Mouse (Mus musculus) ES-Bruce4 (cell line): Measurements from ENCODE around the gene Antxr1. TPM values are rescaled to one million over a fixed set of nuclear protein-coding genes. Genes with fewer than 3 reads are reported as not detected.

ENCODE experiments used
- H3K27ac ChIP-seq: 2 replicates; pipeline ENCODE4 v1.5.1; 2012; ENCODE audit warnings: low read length, inconsistent platforms; ENCODE audit not compliant: insufficient read depth
- H3K27me3 ChIP-seq: 2 replicates; pipeline ENCODE4 v1.6.1; 2012; ENCODE audit warnings: mild to moderate bottlenecking, low read length, inconsistent platforms; ENCODE audit not compliant: control insufficient read depth, poor library complexity, insufficient read depth, severe bottlenecking
- H3K36me3 ChIP-seq: 2 replicates; pipeline ENCODE4 v1.6.1; 2012; ENCODE audit warnings: inconsistent platforms, mild to moderate bottlenecking, low read length, moderate library complexity; ENCODE audit not compliant: control insufficient read depth, poor library complexity, insufficient read depth, severe bottlenecking
- H3K4me1 ChIP-seq: one replicate; pipeline ENCODE4 v1.8.1; 2011; ENCODE audit warnings: low read length; ENCODE audit not compliant: control insufficient read depth, insufficient read depth
- H3K4me3 ChIP-seq: 2 replicates; pipeline ENCODE4 v1.5.1; 2011; ENCODE audit warnings: low read depth, mild to moderate bottlenecking, low read length
- H3K9ac ChIP-seq: 2 replicates; pipeline ENCODE4 v1.6.1; 2012; ENCODE audit warnings: low read depth, mild to moderate bottlenecking, inconsistent platforms; ENCODE audit not compliant: poor library complexity, severe bottlenecking
- H3K9me3 ChIP-seq: replicated peaks from 2 replicates; pipeline ENCODE4 v1.6.1; 2012; ENCODE audit warnings: mild to moderate bottlenecking, low read length, inconsistent platforms; ENCODE audit not compliant: control insufficient read depth, poor library complexity, insufficient read depth, severe bottlenecking
- CTCF ChIP-seq: IDR thresholded peaks from one replicate; pipeline ENCODE4 v1.8.1; 2011; ENCODE audit warnings: low read depth, low read length
- EP300 ChIP-seq: IDR thresholded peaks from 2 replicates; pipeline ENCODE4 v1.6.1; 2011; ENCODE audit warnings: low read depth, low read length; ENCODE audit not compliant: insufficient read depth
- POLR2A ChIP-seq: IDR thresholded peaks from one replicate; pipeline ENCODE4 v1.8.1; 2011; ENCODE audit warnings: low read length; ENCODE audit not compliant: insufficient read depth
- polyA plus RNA-seq: library from polyadenylated mRNA; stranded (reverse); fragments of >200 nt; gene quantifications from 2 replicates; pipeline ENCODE4 v1.2.4, GENCODE M21; 2011; ENCODE audit warnings: low read depth; ENCODE audit not compliant: missing spikeins, insufficient read depth, insufficient read length

The Antxr1 gene
- polyA plus RNA-seq, 1 experiment: 1.6 TPM

GRCm38 (mm10) chr6:87120661-87121060 is 215.0 kb downstream of the Antxr1 start:
- Histone ChIP-seq H3K9ac (no peak overlapping the region), H3K27me3 (no peaks in the 10 kb centered on the region), H3K4me3 (no peak overlapping the region), H3K36me3 (no peaks in the 10 kb centered on the region), H3K4me1 (no peaks in the 10 kb centered on the region), H3K9me3 (no peaks in the 10 kb centered on the region), H3K27ac (no peak overlapping the region)
- peak; percentile 34 for TF ChIP-seq CTCF
- TF ChIP-seq EP300: no peak

GRCm38 (mm10) chr6:87119975-87120374 is 215.6 kb downstream of the Antxr1 start:
- Histone ChIP-seq H3K9ac (no peak overlapping the region), H3K4me1 (no peaks in the 10 kb centered on the region), H3K4me3 (no peak overlapping the region), H3K9me3 (no peaks in the 10 kb centered on the region), H3K27me3 (no peaks in the 10 kb centered on the region), H3K36me3 (no peaks in the 10 kb centered on the region), H3K27ac (no peak overlapping the region)
- TF ChIP-seq EP300 (no peak), CTCF (no peak), POLR2A (no peak)

GRCm38 (mm10) chr6:87119066-87119837 is 216.4 kb downstream of the Antxr1 start:
- Histone ChIP-seq H3K27me3 (no peaks in the 10 kb centered on the region), H3K27ac (no peak overlapping the region), H3K9ac (no peak overlapping the region), H3K9me3 (no peaks in the 10 kb centered on the region), H3K36me3 (no peaks in the 10 kb centered on the region), H3K4me3 (no peak overlapping the region), H3K4me1 (no peaks in the 10 kb centered on the region)
- TF ChIP-seq POLR2A (no peak), CTCF (no peak), EP300 (no peak)

DNA sequence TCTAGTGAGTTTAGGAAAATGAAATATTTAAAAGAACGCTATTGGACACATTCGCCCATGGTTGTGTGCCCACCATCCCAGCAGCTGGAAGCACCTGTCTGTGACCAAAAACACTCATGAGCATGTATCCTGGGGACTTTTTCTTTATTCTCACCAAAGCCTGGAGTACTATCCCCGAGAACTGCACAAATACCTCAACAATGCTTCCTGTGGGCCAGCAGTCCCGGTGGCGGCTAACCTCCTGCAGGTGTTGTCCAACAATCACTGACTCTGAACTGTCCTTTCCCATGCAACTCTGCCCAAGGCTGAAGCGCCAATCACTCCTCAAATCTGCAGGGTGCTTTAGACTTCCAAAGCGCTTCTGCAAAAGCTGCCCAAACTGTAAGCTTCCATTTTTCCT is 219.0 kb downstream of the Antxr1 start:
- TF ChIP-seq POLR2A: no peak
- no peak for TF ChIP-seq CTCF
- TF ChIP-seq EP300: no peak
- H3K4me1 ChIP-seq: no peaks in the 10 kb centered on the region

GRCm38 (mm10) chr6:87115981-87116380 is 219.6 kb downstream of the Antxr1 start:
- Histone ChIP-seq H3K4me3 (no peak overlapping the region), H3K27me3 (no peaks in the 10 kb centered on the region), H3K4me1 (no peaks in the 10 kb centered on the region), H3K27ac (no peak overlapping the region), H3K9me3 (no peaks in the 10 kb centered on the region), H3K9ac (no peak overlapping the region), H3K36me3 (no peaks in the 10 kb centered on the region)
- TF ChIP-seq EP300: no peak
- no peak for TF ChIP-seq POLR2A
- TF ChIP-seq CTCF: no peak

More for the DNA sequence above, 219.0 kb downstream of the Antxr1 start:
- H3K36me3 ChIP-seq: no peaks in the 10 kb centered on the region
- H3K27me3 ChIP-seq: no peaks in the 10 kb centered on the region
- H3K4me3 ChIP-seq: no peak overlapping the region
- H3K9me3 ChIP-seq: no peaks in the 10 kb centered on the region
- no peak overlapping the region for H3K9ac ChIP-seq
- H3K27ac ChIP-seq: no peak overlapping the region

- H3K27ac ChIP-seq: no peak overlapping the region
- no peak for TF ChIP-seq CTCF
- no peaks in the 10 kb centered on the region for H3K27me3 ChIP-seq
- H3K9ac ChIP-seq: no peak overlapping the region
- H3K36me3 ChIP-seq: no peaks in the 10 kb centered on the region
- no peak overlapping the region for H3K4me3 ChIP-seq
- H3K4me1 ChIP-seq: no peaks in the 10 kb centered on the region
- no peaks in the 10 kb centered on the region for H3K9me3 ChIP-seq
These were observed 223.5 kb downstream of the Antxr1 start for GRCm38 (mm10) chr6:87112125-87112524.
